Mouse (Mus musculus): Measurements from ENCODE around the gene Flad1. TPM values are rescaled to one million over a fixed set of nuclear protein-coding genes. Genes with fewer than 3 reads are reported as not detected.

Gene Flad1
- polyA plus RNA-seq, 1 experiment from 2014 or later = 30.8 TPM

DNA sequence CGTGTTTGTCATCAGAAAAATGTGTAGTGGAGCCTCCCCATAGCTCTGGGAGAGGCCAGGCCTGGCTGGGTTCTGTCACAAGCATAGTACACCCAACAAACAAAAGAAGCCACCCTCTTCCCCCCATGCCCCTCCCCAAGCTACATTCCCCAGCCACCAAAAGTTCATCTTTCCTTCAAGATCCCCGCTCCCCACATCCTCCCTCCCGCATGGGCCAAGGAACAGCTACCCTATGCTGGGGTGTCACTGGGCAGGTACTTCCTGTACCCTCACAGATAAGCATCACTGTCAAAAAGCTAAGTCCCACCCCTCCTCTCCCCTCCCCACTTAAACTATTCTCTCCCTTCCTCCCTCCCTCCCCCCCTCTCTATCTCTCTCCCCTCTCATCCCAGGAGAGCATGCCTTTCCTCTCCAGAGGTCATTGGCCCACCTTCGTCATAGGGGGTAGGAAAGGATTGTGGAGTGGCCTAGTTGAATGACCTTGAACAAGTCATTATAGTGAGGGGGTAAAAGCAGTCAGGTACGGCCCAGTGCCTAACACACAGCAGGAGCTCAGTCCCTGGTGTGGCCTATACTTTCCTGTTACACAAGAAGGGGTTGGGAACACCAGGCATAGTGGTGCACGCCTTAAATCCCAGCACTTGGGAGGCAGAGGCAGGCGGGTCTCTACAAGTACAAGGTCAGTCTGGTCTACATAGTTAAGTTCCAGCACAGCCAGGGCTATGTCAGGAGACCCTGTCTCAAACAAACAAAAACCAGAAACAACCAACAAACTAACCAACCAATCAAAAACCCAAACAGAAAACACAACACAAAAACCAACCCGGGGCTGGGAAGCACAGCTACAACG, 29.4 kb downstream of the Flad1 start:
- no peak for ATAC-seq (ENCODE audit: low read depth)
- Histone ChIP-seq H3K4me3 (ENCODE audit: low read depth, low read length) (no peak overlapping the region), H3K27ac (ENCODE audit: low read depth, low read length) (no peak overlapping the region), H3K4me2 (ENCODE audit: low read depth, low read length) (no peak overlapping the region), H3K27me3 (ENCODE audit: control insufficient read depth, insufficient read depth, low read length) (no peaks in the 10 kb centered on the region), H3K9me3 (ENCODE audit: control insufficient read depth, low read length) (no peaks in the 10 kb centered on the region), H3K36me3 (ENCODE audit: control insufficient read depth, insufficient read depth, low read length) (no peaks in the 10 kb centered on the region), H3K4me1 (ENCODE audit: control insufficient read depth, insufficient read depth, low read length) (peaks cover 9% of the 10 kb centered on the region; the same call in 1 of the 2 replicates), H3K9ac (replicated peaks; ENCODE audit: low read depth, low read length) (no peak overlapping the region)
- WGBS = 90% methylated on average over 9 of the region's 9 CpGs

DNA sequence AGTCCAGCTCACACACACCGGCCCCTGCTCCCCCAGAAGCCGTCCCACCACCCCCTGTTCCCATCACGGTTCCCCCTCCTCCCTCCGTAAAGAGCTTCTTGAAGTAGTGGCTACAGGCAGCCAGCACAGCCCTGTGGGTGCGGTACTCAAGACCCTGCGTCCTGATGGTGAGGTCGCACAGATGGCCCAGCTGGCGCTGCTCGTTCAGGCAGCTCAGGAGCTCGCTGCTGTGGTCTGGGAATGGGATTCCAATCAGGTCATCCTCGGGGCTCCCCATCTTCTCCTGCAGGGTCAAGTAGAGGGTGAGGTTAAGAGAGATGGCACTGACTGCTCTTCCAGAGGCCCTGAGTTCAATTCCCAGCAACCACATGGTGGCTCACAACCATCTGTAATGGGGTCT, 30.4 kb downstream of the Flad1 start:
- Histone ChIP-seq H3K27me3 (ENCODE audit: control insufficient read depth, insufficient read depth, low read length) (no peaks in the 10 kb centered on the region), H3K9me3 (ENCODE audit: control insufficient read depth, low read length) (no peaks in the 10 kb centered on the region), H3K27ac (ENCODE audit: low read depth, low read length) (no peak overlapping the region), H3K4me2 (ENCODE audit: low read depth, low read length) (no peak overlapping the region), H3K9ac (replicated peaks; ENCODE audit: low read depth, low read length) (no peak overlapping the region), H3K36me3 (ENCODE audit: control insufficient read depth, insufficient read depth, low read length) (no peaks in the 10 kb centered on the region), H3K4me1 (ENCODE audit: control insufficient read depth, insufficient read depth, low read length) (peaks cover 9% of the 10 kb centered on the region; the same call in 1 of the 2 replicates), H3K4me3 (ENCODE audit: low read depth, low read length) (no peak overlapping the region)
- 84% methylated on average over 11 of the region's 11 CpGs for WGBS
- ATAC-seq (ENCODE audit: low read depth) = no peak

DNA sequence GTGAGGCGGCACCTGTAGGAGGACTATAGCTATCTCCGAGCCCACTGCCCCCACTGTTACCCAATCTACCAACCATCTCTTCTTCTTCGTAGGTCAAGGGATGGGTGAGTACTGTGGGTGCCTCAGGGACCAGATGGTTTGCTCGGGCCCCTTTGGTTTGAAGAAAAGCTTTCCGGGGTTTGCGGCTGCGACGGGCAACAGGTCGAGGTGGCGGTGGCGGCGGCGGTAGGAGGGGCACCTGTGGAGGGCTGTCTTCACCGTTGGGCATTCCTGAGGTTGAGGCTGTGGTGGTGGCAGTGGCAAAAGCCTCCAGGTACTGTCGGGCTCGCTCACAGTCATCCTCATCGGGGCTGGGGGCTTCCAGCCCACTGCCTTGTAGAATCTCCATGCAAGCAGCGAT, 31.0 kb downstream of the Flad1 start:
- ATAC-seq (ENCODE audit: low read depth) = no peak
- Histone ChIP-seq H3K4me3 (ENCODE audit: low read depth, low read length) (no peak overlapping the region), H3K4me1 (ENCODE audit: control insufficient read depth, insufficient read depth, low read length) (peaks cover 9% of the 10 kb centered on the region; the same call in 1 of the 2 replicates), H3K27ac (ENCODE audit: low read depth, low read length) (no peak overlapping the region), H3K9ac (replicated peaks; ENCODE audit: low read depth, low read length) (no peak overlapping the region), H3K27me3 (ENCODE audit: control insufficient read depth, insufficient read depth, low read length) (no peaks in the 10 kb centered on the region), H3K36me3 (ENCODE audit: control insufficient read depth, insufficient read depth, low read length) (no peaks in the 10 kb centered on the region), H3K4me2 (ENCODE audit: low read depth, low read length) (no peak overlapping the region), H3K9me3 (ENCODE audit: control insufficient read depth, low read length) (no peaks in the 10 kb centered on the region)
- WGBS = 95% methylated on average over 18 of the region's 18 CpGs

DNA sequence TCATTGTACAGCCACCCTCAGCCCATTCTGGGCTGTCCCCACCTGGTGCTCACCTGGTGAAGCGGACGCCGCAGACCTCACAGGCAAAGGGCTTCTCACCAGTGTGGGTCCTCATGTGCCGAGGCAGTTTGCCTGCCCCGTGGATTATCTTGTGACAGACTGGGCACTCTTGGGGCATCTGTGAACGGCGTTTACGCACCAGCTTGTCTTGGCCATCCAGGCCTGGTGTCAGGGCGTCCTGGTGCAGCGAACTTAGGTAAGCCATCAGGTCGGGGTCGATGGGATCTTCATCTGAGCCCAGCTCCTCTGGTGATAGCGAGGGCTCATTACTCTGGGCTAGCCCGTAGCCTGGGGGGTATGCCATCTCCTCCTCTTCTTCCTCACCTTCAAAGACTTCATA, 31.4 kb downstream of the Flad1 start:
- Histone ChIP-seq H3K27me3 (ENCODE audit: control insufficient read depth, insufficient read depth, low read length) (no peaks in the 10 kb centered on the region), H3K27ac (ENCODE audit: low read depth, low read length) (no peak overlapping the region), H3K9ac (replicated peaks; ENCODE audit: low read depth, low read length) (no peak overlapping the region), H3K36me3 (ENCODE audit: control insufficient read depth, insufficient read depth, low read length) (no peaks in the 10 kb centered on the region), H3K4me2 (ENCODE audit: low read depth, low read length) (no peak overlapping the region), H3K4me3 (ENCODE audit: low read depth, low read length) (no peak overlapping the region), H3K4me1 (ENCODE audit: control insufficient read depth, insufficient read depth, low read length) (peaks cover 9% of the 10 kb centered on the region; the same call in 1 of the 2 replicates), H3K9me3 (ENCODE audit: control insufficient read depth, low read length) (no peaks in the 10 kb centered on the region)
- 95% methylated on average over 14 of the region's 14 CpGs for WGBS
- no peak for ATAC-seq (ENCODE audit: low read depth)

DNA sequence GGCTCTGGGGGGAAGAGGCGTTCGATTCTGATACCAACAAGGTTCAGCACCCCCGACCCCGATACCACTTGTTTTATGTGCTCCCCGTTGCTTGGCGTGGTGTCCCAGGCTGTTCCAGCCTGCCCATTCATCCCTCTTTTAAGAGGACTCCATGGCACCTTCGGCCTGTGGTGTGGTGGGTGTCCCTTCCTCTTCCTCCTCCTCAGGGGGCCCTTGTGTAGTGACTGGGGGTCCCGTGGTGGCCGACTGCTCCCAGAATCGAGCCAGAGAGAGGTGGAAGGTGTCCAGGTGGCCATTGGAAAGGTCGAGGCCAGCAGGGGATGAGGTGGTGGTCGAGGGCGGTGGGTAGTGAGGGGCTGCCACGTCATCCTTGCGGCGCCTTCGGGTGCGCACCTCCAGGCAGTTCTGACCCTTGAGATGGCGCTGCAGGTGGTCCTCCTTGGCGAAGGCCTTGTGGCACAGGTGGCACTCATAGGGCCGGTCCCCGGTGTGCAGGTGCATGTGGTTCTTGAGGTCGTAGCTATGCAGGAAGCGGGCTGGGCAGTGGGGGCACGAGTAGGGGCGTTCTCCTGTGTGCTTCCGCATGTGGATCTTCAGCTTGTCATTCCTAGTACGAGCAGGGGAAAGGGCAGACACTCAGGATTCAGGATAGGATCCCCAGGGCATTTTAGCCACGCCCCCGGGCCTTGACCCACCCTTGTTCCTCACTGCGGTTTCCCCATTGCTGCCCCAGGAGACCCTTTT, 32.1 kb downstream of the Flad1 start:
- Histone ChIP-seq H3K27me3 (ENCODE audit: control insufficient read depth, insufficient read depth, low read length) (no peaks in the 10 kb centered on the region), H3K9ac (replicated peaks; ENCODE audit: low read depth, low read length) (no peak overlapping the region), H3K4me2 (ENCODE audit: low read depth, low read length) (peak overlapping the region; percentile 95; the same call in 1 of the 2 replicates), H3K4me3 (ENCODE audit: low read depth, low read length) (no peak overlapping the region), H3K4me1 (ENCODE audit: control insufficient read depth, insufficient read depth, low read length) (peaks cover 9% of the 10 kb centered on the region; the same call in 1 of the 2 replicates), H3K27ac (ENCODE audit: low read depth, low read length) (no peak overlapping the region), H3K9me3 (ENCODE audit: control insufficient read depth, low read length) (no peaks in the 10 kb centered on the region), H3K36me3 (ENCODE audit: control insufficient read depth, insufficient read depth, low read length) (no peaks in the 10 kb centered on the region)
- ATAC-seq (ENCODE audit: low read depth) = no peak
- 89% methylated on average over 31 of the region's 31 CpGs for WGBS

DNA sequence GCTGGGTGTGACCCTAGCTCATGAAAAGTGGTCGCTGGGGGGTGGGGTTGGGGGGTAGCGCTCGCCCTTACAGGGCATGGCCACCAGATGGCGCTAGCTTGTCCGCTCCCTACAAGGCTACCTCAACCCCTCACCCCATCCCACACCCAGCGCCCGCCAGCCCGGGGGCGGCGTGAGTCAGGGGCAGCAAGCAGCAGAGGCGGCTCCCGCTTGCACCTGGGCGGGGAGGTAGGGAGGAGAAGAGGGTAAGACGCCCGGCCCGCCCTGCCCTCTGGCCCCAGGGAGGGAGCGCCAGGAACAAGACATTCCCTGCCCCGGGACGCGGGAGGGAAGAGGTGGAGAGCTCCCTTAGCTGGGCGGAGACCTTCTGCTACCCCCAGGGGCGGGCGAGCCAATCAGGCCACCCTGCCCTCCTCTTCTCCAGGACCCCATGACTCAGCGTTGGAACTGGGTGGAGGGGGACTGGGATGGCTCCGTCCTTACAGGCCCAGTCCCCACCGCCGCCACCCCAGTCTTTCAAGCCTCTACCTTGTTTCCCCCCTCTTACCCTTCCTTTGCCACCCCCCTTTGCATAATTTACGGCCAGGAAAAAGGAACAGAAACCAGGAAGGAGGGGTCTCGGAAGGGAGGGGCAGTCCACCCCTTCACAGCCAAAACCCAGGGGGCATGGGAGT, 33.1 kb downstream of the Flad1 start:
- Histone ChIP-seq H3K36me3 (ENCODE audit: control insufficient read depth, insufficient read depth, low read length) (no peaks in the 10 kb centered on the region), H3K9ac (replicated peaks; ENCODE audit: low read depth, low read length) (peak overlapping the region; percentile 78), H3K9me3 (ENCODE audit: control insufficient read depth, low read length) (no peaks in the 10 kb centered on the region), H3K4me3 (ENCODE audit: low read depth, low read length) (peak overlapping the region; percentile 51), H3K4me1 (ENCODE audit: control insufficient read depth, insufficient read depth, low read length) (peaks cover 9% of the 10 kb centered on the region; the same call in 1 of the 2 replicates), H3K4me2 (ENCODE audit: low read depth, low read length) (peak overlapping the region; percentile 95), H3K27me3 (ENCODE audit: control insufficient read depth, insufficient read depth, low read length) (no peaks in the 10 kb centered on the region), H3K27ac (ENCODE audit: low read depth, low read length) (peak overlapping the region; percentile 16; the same call in 1 of the 2 replicates)
- ATAC-seq (ENCODE audit: low read depth) = peak; percentile 91
- WGBS = 1% methylated on average over 28 of the region's 29 CpGs

DNA sequence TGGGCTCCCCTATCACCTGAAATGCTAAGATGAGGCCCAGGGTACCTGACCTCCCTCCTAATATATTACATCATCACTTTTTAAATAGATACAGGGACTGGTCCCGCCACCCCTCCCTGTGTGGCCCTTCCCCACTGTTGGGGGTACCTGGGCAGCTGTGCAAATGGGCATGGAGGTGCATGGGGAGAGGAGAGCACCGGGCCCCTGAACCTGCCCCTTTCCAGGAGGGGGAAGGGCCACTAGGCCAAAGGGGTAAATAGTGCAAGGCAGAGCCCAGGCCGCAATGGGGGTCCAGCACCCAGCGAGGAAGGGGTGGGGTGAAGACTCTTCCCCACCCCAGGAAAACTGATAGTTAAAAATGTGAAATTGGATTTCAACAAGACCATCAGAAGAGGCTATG, 33.8 kb downstream of the Flad1 start:
- Histone ChIP-seq H3K36me3 (ENCODE audit: control insufficient read depth, insufficient read depth, low read length) (no peaks in the 10 kb centered on the region), H3K9ac (replicated peaks; ENCODE audit: low read depth, low read length) (no peak overlapping the region), H3K9me3 (ENCODE audit: control insufficient read depth, low read length) (no peaks in the 10 kb centered on the region), H3K27me3 (ENCODE audit: control insufficient read depth, insufficient read depth, low read length) (no peaks in the 10 kb centered on the region), H3K4me2 (ENCODE audit: low read depth, low read length) (peak overlapping the region; percentile 95; the same call in 1 of the 2 replicates), H3K27ac (ENCODE audit: low read depth, low read length) (no peak overlapping the region), H3K4me3 (ENCODE audit: low read depth, low read length) (no peak overlapping the region), H3K4me1 (ENCODE audit: control insufficient read depth, insufficient read depth, low read length) (peaks cover 9% of the 10 kb centered on the region; the same call in 1 of the 2 replicates)
- 70% methylated on average over 4 of the region's 4 CpGs for WGBS
- ATAC-seq (ENCODE audit: low read depth) = peak; percentile 25; the same call in 1 of the 2 replicates

DNA sequence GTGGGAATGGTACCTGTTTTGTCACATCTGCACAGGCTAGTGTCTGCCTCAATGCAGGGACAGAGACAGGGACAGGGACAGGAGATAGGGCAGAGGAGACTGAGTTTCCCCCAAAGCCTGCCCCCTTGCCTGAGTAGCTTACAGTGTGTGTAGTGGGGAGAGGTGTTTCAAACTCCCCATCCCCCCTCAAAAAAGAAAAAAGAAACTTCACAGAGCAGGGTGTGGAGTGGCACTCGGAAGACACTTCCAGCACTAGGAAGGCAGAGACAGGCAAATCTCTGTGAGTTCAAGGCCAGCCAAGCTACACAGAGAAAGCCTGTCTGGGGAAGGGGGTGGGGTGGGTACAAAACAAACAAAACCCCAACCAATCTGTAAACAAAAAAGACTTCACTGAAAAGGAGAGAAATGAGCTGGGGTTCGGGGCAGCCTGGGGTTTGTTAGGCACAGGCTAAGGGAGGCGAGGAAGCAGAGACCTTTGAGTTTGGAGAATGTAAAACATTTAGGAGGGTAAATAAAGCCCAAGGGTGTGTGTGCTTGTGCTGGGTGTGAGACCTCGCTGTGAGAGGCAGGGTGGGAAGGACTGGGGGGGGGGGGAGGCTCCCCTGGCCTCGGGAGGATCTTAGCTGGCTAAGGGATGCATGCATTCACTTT, 38.0 kb downstream of the Flad1 start:
- H3K9ac ChIP-seq (replicated peaks; ENCODE audit: low read depth, low read length) = no peak overlapping the region
- H3K36me3 ChIP-seq (ENCODE audit: control insufficient read depth, insufficient read depth, low read length) = no peaks in the 10 kb centered on the region
- ATAC-seq (ENCODE audit: low read depth) = no peak
- WGBS = 48% methylated on average over 5 of the region's 5 CpGs
- peaks cover 6% of the 10 kb centered on the region; the same call in 1 of the 2 replicates for H3K4me1 ChIP-seq (ENCODE audit: control insufficient read depth, insufficient read depth, low read length)
- no peak overlapping the region for H3K4me2 ChIP-seq (ENCODE audit: low read depth, low read length)
- H3K9me3 ChIP-seq (ENCODE audit: control insufficient read depth, low read length) = no peaks in the 10 kb centered on the region
- no peak overlapping the region for H3K27ac ChIP-seq (ENCODE audit: low read depth, low read length)
- H3K27me3 ChIP-seq (ENCODE audit: control insufficient read depth, insufficient read depth, low read length) = no peaks in the 10 kb centered on the region
- H3K4me3 ChIP-seq (ENCODE audit: low read depth, low read length) = no peak overlapping the region

All from neural tube, embryonic 14.5 days (tissue).